Mouse (Mus musculus) G1E (cell line): Measurements from ENCODE around the gene Dhx37.

Experiments used
- CTCF ChIP-seq: IDR thresholded peaks from 2 replicates; pipeline ENCODE4 v1.5.1; 2012; ENCODE audit warnings: low read depth, low read length, inconsistent platforms, mixed read lengths
- GATA1 ChIP-seq: IDR thresholded peaks from 2 replicates; pipeline ENCODE4 v1.6.1; 2012; ENCODE audit warnings: borderline replicate concordance, low read length, inconsistent platforms, mixed read lengths
- TAL1 ChIP-seq: conservative IDR thresholded peaks from 2 replicates; pipeline ENCODE4 v1.6.1; 2012; ENCODE audit warnings: low read depth, low read length, inconsistent platforms, mixed read lengths

GRCm38 (mm10) chr5:125433793-125434337, at the start of gene Dhx37:
- TF ChIP-seq CTCF (no peak), GATA1 (no peak), TAL1 (no peak)
